Mouse (Mus musculus) layer of hippocampus, postnatal 10 days (tissue): ENCODE results near the gene Mast4. TPM values are rescaled to one million over a fixed set of nuclear protein-coding genes. Genes with fewer than 3 reads are reported as not detected.

Experiments used
- DNase-seq, 2 experiments: peaks; one replicate each; pipeline ENCODE4 v3.0.0; 2021; ENCODE audit warnings: low spot score in 2 of 2
- total RNA-seq, 2 experiments: library from RNA; stranded (reverse); gene quantifications; 2 replicates each; pipeline ENCODE4 v1.2.3; 2021

The Mast4 gene
- total RNA-seq, 2 experiments from 2014 or later = 37.9 to 39.3 TPM

- no peak for DNase-seq
Observed at GRCm38 (mm10) chr13:102871380-102872104, 462.8 kb downstream of the Mast4 start.

GRCm38 (mm10) chr13:102869541-102869940 is 464.8 kb downstream of the Mast4 start:
- no peak for DNase-seq

- no peak for DNase-seq
Observed at GRCm38 (mm10) chr13:102866816-102867215, 467.5 kb downstream of the Mast4 start.

- peak; percentile 36 to 46 for DNase-seq
Observed at GRCm38 (mm10) chr13:102865971-102866724, 468.1 kb downstream of the Mast4 start.

GRCm38 (mm10) chr13:102865494-102865893 is 468.8 kb downstream of the Mast4 start:
- no peak for DNase-seq

GRCm38 (mm10) chr13:102864840-102865239 is 469.5 kb downstream of the Mast4 start:
- no peak for DNase-seq

GRCm38 (mm10) chr13:102864079-102864478 is 470.2 kb downstream of the Mast4 start:
- DNase-seq = no peak

- DNase-seq = no peak
Observed at GRCm38 (mm10) chr13:102862981-102863380, 471.3 kb downstream of the Mast4 start.

- DNase-seq = no peak
Observed at GRCm38 (mm10) chr13:102862397-102862796, 471.9 kb downstream of the Mast4 start.

GRCm38 (mm10) chr13:102860733-102861132 is 473.6 kb downstream of the Mast4 start:
- no peak for DNase-seq

- DNase-seq = no peak
Observed at GRCm38 (mm10) chr13:102860135-102860534, 474.2 kb downstream of the Mast4 start.

GRCm38 (mm10) chr13:102857539-102857838 is 476.8 kb downstream of the Mast4 start:
- DNase-seq = no peak

- DNase-seq = no peak
Observed at GRCm38 (mm10) chr13:102856821-102857538, 477.3 kb downstream of the Mast4 start.

GRCm38 (mm10) chr13:102852865-102853264 is 481.4 kb downstream of the Mast4 start:
- no peak for DNase-seq

GRCm38 (mm10) chr13:102851253-102851652 is 483.0 kb downstream of the Mast4 start:
- DNase-seq = no peak

- no peak for DNase-seq
Observed at GRCm38 (mm10) chr13:102850594-102850993, 483.7 kb downstream of the Mast4 start.

- DNase-seq = no peak
Observed at GRCm38 (mm10) chr13:102849068-102849467, 485.2 kb downstream of the Mast4 start.

- no peak for DNase-seq
Observed at GRCm38 (mm10) chr13:102846473-102846872, 487.8 kb downstream of the Mast4 start.

- DNase-seq = no peak
Observed at GRCm38 (mm10) chr13:102842715-102843114, 491.6 kb downstream of the Mast4 start.

GRCm38 (mm10) chr13:102842237-102842636 is 492.1 kb downstream of the Mast4 start:
- no peak for DNase-seq

GRCm38 (mm10) chr13:102839741-102840482 is 494.4 kb downstream of the Mast4 start:
- DNase-seq = no peak
